Mouse (Mus musculus) CH12.LX (cell line): ENCODE measurements around the gene Hmgcr. TPM values are rescaled to one million over a fixed set of nuclear protein-coding genes. Genes with fewer than 3 reads are reported as not detected.

ENCODE experiments used
- DNase-seq: peaks from one replicate; pipeline ENCODE4 v3.0.0-alpha.2; 2013; ENCODE audit errors: extremely low read depth
- H3K27ac ChIP-seq: 2 replicates; pipeline ENCODE4 v1.5.1; 2012; ENCODE audit warnings: low read depth, mild to moderate bottlenecking, control low read depth, moderate library complexity; ENCODE audit not compliant: insufficient read depth
- H3K27me3 ChIP-seq: replicated peaks from 2 replicates; pipeline ENCODE3; 2012; ENCODE audit warnings: inconsistent platforms
- H3K36me3 ChIP-seq, 2 experiments: replicated peaks in 1 of 2; 2 replicates each; pipeline versions ENCODE3 to v1.6.1; 2012; ENCODE audit warnings: inconsistent platforms in 1 of 2, low read length in 1 of 2, mild to moderate bottlenecking in 1 of 2, mixed read lengths in 1 of 2, moderate library complexity in 1 of 2; ENCODE audit not compliant: control insufficient read depth in 1 of 2, insufficient read depth in 1 of 2
- H3K4me1 ChIP-seq, 2 experiments: 2 replicates each; pipeline ENCODE4 v1.6.1; 2012; ENCODE audit warnings: inconsistent platforms in 1 of 2, moderate library complexity in 1 of 2; ENCODE audit not compliant: insufficient read depth in 2 of 2, control insufficient read depth in 1 of 2
- H3K4me2 ChIP-seq: 2 replicates; pipeline ENCODE4 v1.6.1; 2012; ENCODE audit warnings: low read depth, mild to moderate bottlenecking, control low read depth; ENCODE audit not compliant: poor library complexity, insufficient read depth, severe bottlenecking
- H3K4me3 ChIP-seq, 3 experiments: fragments of 150-350 bp in 1 of 3; sonication (generic) in 1 of 3; replicated peaks in 1 of 3; 2 replicates each; pipeline versions ENCODE3 to v1.5.1; 2011 to 2012; ENCODE audit warnings: low read depth in 2 of 3, low read length in 2 of 3, mild to moderate bottlenecking in 2 of 3, moderate library complexity in 2 of 3, control low read depth in 1 of 3, improper control_type of control experiment in 1 of 3, inconsistent platforms in 1 of 3, mixed read lengths in 1 of 3; ENCODE audit not compliant: poor library complexity in 1 of 3
- H3K79me2 ChIP-seq: replicated peaks from 2 replicates; pipeline ENCODE4 v1.6.1; 2012; ENCODE audit warnings: mild to moderate bottlenecking, moderate library complexity; ENCODE audit not compliant: control insufficient read depth, poor library complexity, insufficient read depth, severe bottlenecking; ENCODE audit errors: extremely low read depth
- H3K9ac ChIP-seq: 2 replicates; pipeline ENCODE4 v1.6.1; 2012; ENCODE audit warnings: low read depth, mild to moderate bottlenecking, control low read depth, moderate library complexity; ENCODE audit not compliant: insufficient read depth
- H3K9me3 ChIP-seq: replicated peaks from 2 replicates; pipeline ENCODE3; 2012; ENCODE audit warnings: low read length, inconsistent platforms, mixed read lengths
- BHLHE40 ChIP-seq: IDR thresholded peaks from 2 replicates; pipeline ENCODE4 v1.6.1; 2011; ENCODE audit warnings: mild to moderate bottlenecking, low read depth, low read length, improper control_type of control experiment
- CHD1 ChIP-seq: IDR thresholded peaks from 2 replicates; pipeline ENCODE4 v1.6.1; 2012; ENCODE audit warnings: low read depth, low read length, improper control_type of control experiment, inconsistent platforms
- CHD2 ChIP-seq: IDR thresholded peaks from 2 replicates; pipeline ENCODE4 v1.6.1; 2011; ENCODE audit warnings: low read length, improper control_type of control experiment
- CTCF ChIP-seq, 2 experiments: IDR thresholded peaks in 1 of 2; conservative IDR thresholded peaks in 1 of 2; 2 replicates each; pipeline ENCODE4 v1.5.1; 2011 to 2012; ENCODE audit warnings: low read depth in 2 of 2, low read length in 2 of 2, improper control_type of control experiment in 1 of 2, inconsistent platforms in 1 of 2, mild to moderate bottlenecking in 1 of 2, moderate library complexity in 1 of 2
- EP300 ChIP-seq: IDR thresholded peaks from 2 replicates; pipeline ENCODE4 v1.6.1; 2011; ENCODE audit warnings: low read length, improper control_type of control experiment
- ETS1 ChIP-seq: conservative IDR thresholded peaks from 2 replicates; pipeline ENCODE4 v1.6.1; 2012; ENCODE audit warnings: low read depth, mild to moderate bottlenecking, inconsistent platforms, low read length, improper control_type of control experiment, moderate library complexity
- IRF4 ChIP-seq: IDR thresholded peaks from 2 replicates; pipeline ENCODE4 v1.6.1; 2014; ENCODE audit warnings: low read depth, mild to moderate bottlenecking, inconsistent platforms, low read length, improper control_type of control experiment
- KAT2A ChIP-seq: IDR thresholded peaks from 2 replicates; pipeline ENCODE4 v1.6.1; 2012; ENCODE audit warnings: low read length, improper control_type of control experiment, inconsistent platforms; ENCODE audit not compliant: insufficient replicate concordance
- MAFK ChIP-seq: IDR thresholded peaks from 2 replicates; pipeline ENCODE4 v1.6.1; 2011; ENCODE audit warnings: low read length, improper control_type of control experiment; ENCODE audit not compliant: insufficient replicate concordance
- MAZ ChIP-seq: IDR thresholded peaks from 2 replicates; pipeline ENCODE4 v1.6.1; 2012; ENCODE audit warnings: low read depth, mild to moderate bottlenecking, inconsistent platforms, low read length, improper control_type of control experiment, moderate library complexity
- MXI1 ChIP-seq: IDR thresholded peaks from 2 replicates; pipeline ENCODE4 v1.6.1; 2011; ENCODE audit warnings: mild to moderate bottlenecking, low read depth, low read length, improper control_type of control experiment
- NRF1 ChIP-seq: IDR thresholded peaks from 2 replicates; pipeline ENCODE4 v1.6.1; 2014; ENCODE audit warnings: low read depth, mild to moderate bottlenecking, inconsistent platforms, low read length, improper control_type of control experiment, moderate library complexity
- POLR2A ChIP-seq: IDR thresholded peaks from 2 replicates; pipeline ENCODE4 v1.6.1; 2011; ENCODE audit warnings: low read depth, mild to moderate bottlenecking, improper control_type of control experiment, low read length
- RAD21 ChIP-seq: IDR thresholded peaks from 2 replicates; pipeline ENCODE4 v1.6.1; 2011; ENCODE audit warnings: low read depth, mild to moderate bottlenecking, low read length, improper control_type of control experiment, moderate library complexity
- SIN3A ChIP-seq: IDR thresholded peaks from 2 replicates; pipeline ENCODE4 v1.6.1; 2012; ENCODE audit warnings: low read length, improper control_type of control experiment, inconsistent platforms
- TBP ChIP-seq: conservative IDR thresholded peaks from 2 replicates; pipeline ENCODE4 v1.6.1; 2011; ENCODE audit warnings: low read depth, low read length, improper control_type of control experiment
- TCF12 ChIP-seq: IDR thresholded peaks from 2 replicates; pipeline ENCODE4 v1.6.1; 2014; ENCODE audit warnings: low read depth, mild to moderate bottlenecking, inconsistent platforms, low read length, improper control_type of control experiment
- ZC3H11A ChIP-seq: IDR thresholded peaks from 2 replicates; pipeline ENCODE4 v1.6.1; 2012; ENCODE audit warnings: low read depth, mild to moderate bottlenecking, inconsistent platforms, low read length, improper control_type of control experiment
- dilution Hi-C: fragments of 300-500 bp; cut with MboI; formaldehyde crosslinking; loops from 2 replicates; pipeline ENCODE4 v1.14.3; 2020; ENCODE audit warnings: low sequenced_read_pairs; ENCODE audit not compliant: extremely low pct_unique_long_range_greater_than_20kb, extremely low pct_ligation_motif_present
- in situ Hi-C: fragments of 300-500 bp; cut with MboI; formaldehyde crosslinking; loops from 3 replicates; pipeline ENCODE4 v1.14.3; 2019; ENCODE audit warnings: low sequenced_read_pairs, low pct_ligation_motif_present, low pct_unique_long_range_greater_than_20kb, mixed read lengths
- polyA plus RNA-seq: library from polyadenylated mRNA; unstranded; fragments of >175 nt; gene quantifications from 2 replicates; pipeline ENCODE4 v1.2.1, GENCODE M21; 2012; ENCODE audit warnings: low read depth; ENCODE audit not compliant: insufficient read length
- total RNA-seq, 2 experiments: library from RNA; depleted of rRNA; stranded (reverse); fragments of 300-350 nt in 1 of 2; fragments of >200 nt in 1 of 2; gene quantifications; 2 replicates each; pipeline ENCODE4 v1.2.3; 2012 to 2014

Hmgcr gene
- total and polyA plus RNA-seq, 3 experiments = 71.6 to 118 (median 97.5) TPM

DNA sequence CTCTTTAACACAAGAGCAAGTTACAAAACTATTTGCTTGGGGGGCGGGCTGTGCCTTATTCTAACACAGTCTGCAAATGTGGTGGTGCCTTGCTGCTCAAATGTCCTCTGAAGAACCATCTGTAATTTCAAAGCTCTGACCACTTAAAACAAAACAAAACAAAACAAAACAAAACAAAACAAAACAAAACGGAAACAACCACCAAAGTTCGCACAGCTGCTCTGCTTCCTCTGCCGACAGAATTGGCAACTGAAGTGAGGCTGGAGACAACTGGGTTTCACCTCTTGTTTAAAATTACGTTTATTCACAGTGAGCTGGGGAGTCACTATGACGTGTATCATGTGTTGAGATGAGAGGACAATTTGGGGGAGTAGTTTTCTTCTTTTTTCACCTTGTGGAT is 7.9 kb upstream of the Hmgcr start:
- TF ChIP-seq MXI1 = no peak
- TF ChIP-seq EP300 = no peak
- no peak for TF ChIP-seq MAFK
- TF ChIP-seq, all 38 proteins: peak for 0
- Histone ChIP-seq H3K79me2 (no peaks in the 10 kb centered on the region), H3K9me3 (no peaks in the 10 kb centered on the region), H3K9ac (no peak overlapping the region), H3K27me3 (no peaks in the 10 kb centered on the region), H3K27ac (no peak overlapping the region), H3K4me2 (no peak overlapping the region), H3K36me3 (no peaks in the 10 kb centered on the region), H3K4me1 (peaks cover 2 to 14% of the 10 kb centered on the region in 2 experiments; a peak in 3 of 4 replicates), H3K4me3 (no peak overlapping the region)
- in situ Hi-C loops = no loop called here
- DNase-seq = no peak
- dilution Hi-C loops = no loop called here

DNA sequence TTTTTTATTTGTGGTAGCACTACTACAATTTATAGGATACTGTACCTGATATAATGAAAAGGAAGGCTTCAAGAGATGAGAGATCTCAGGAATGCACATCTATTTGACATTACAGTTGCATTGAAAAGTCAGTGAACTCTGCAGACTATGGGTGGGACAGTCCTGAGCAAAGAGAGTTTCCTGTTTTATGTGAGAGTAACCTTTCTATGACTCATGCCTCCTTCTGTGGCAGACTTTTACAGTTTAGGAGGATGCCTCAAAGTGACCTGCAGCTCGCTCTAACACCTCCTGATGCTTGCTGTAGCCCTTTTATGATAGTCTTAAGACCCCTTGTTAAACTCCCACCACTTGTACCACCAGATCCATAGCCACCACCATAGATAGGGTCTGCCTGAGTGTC is 6.3 kb upstream of the Hmgcr start:
- DNase-seq = no peak
- Histone ChIP-seq H3K9me3 (no peaks in the 10 kb centered on the region), H3K27ac (no peak overlapping the region), H3K9ac (no peak overlapping the region), H3K79me2 (no peaks in the 10 kb centered on the region), H3K4me3 (no peak overlapping the region), H3K27me3 (no peaks in the 10 kb centered on the region), H3K4me2 (no peak overlapping the region), H3K36me3 (no peaks in the 10 kb centered on the region), H3K4me1 (peaks cover 2 to 19% of the 10 kb centered on the region in 2 experiments; a peak in 3 of 4 replicates)
- in situ Hi-C loops = no loop called here
- no peak for TF ChIP-seq EP300
- TF ChIP-seq ETS1 = no peak
- no peak for TF ChIP-seq MAZ
- TF ChIP-seq RAD21 = no peak
- no peak for TF ChIP-seq CTCF (conservative IDR thresholded peaks at IDR 0.05 in 1 of 2, IDR thresholded peaks at IDR 0.05 in 1 of 2; ENCODE audit: low read depth in 2 of 2, low read length in 2 of 2)
- TF ChIP-seq NRF1 = no peak
- no peak for TF ChIP-seq POLR2A
- no peak for TF ChIP-seq TCF12
- TF ChIP-seq CHD2 = no peak
- TF ChIP-seq CHD1 = no peak
- no peak for TF ChIP-seq KAT2A
- dilution Hi-C loops = no loop called here

DNA sequence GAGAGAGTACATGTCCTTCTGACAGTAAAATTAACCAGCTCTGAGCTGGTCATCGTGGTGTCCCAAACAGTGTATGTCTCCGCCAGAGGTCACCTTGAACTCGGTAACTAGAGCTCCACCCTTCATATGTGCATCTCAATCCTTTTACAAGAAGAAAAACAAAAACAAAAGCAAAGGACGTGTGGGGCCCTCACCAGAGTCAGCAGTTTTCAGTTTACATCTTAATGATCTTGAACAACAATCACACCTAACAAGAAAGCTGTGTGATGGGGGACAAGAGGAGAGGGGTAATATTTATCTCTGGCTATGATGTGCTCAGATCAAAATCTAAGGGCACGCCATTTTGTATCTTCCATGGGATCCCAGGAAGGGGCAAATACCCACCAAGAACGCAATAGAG is 5.0 kb upstream of the Hmgcr start:
- in situ Hi-C loops (no loop called here), dilution Hi-C loops (no loop called here)
- peaks cover 10 to 29% of the 10 kb centered on the region in 2 experiments for H3K4me1 ChIP-seq

More for the DNA sequence above, 5.0 kb upstream of the Hmgcr start:
- H3K9ac ChIP-seq = no peak overlapping the region
- H3K36me3 ChIP-seq = no peaks in the 10 kb centered on the region
- no peak overlapping the region for H3K4me3 ChIP-seq
- no peaks in the 10 kb centered on the region for H3K27me3 ChIP-seq
- DNase-seq = no peak
- no peak overlapping the region for H3K27ac ChIP-seq
- no peak overlapping the region for H3K4me2 ChIP-seq
- TF ChIP-seq SIN3A (no peak), IRF4 (no peak), ZC3H11A (no peak), TBP (no peak), MXI1 (no peak), BHLHE40 (no peak), RAD21 (no peak)
- H3K9me3 ChIP-seq = no peaks in the 10 kb centered on the region
- H3K79me2 ChIP-seq = no peaks in the 10 kb centered on the region
